Mouse (Mus musculus) layer of hippocampus, adult 8-10 months (tissue): ENCODE measurements around the gene Med13. TPM values are rescaled to one million over a fixed set of nuclear protein-coding genes. Genes with fewer than 3 reads are reported as not detected.
A peak's percentile ranks its signal among the peaks of the same experiment; 100 is the strongest.

Source experiments
- DNase-seq, 2 experiments: peaks; one replicate each; pipeline ENCODE4 v3.0.0; 2022; ENCODE audit warnings: low spot score in 2 of 2
- total RNA-seq, 4 experiments: library from RNA; stranded (reverse); gene quantifications; 2 replicates each; pipeline ENCODE4 v1.2.4; 2022

The Med13 gene
- total RNA-seq, result 10 to 100 TPM; 49.1 to 85.1 (median 57.2) TPM

GRCm38 (mm10) chr11:86356854-86357788 lies at the start of gene Med13:
Gene Med13 (minus strand): TSS chr11:86357602.
- peak in 1 of 2 experiments; percentile 22 for DNase-seq

GRCm38 (mm10) chr11:86404590-86404989 lies 47.2 kb upstream of the Med13 start:
- no peak for DNase-seq

- no peak for DNase-seq
These were observed 46.4 kb upstream of the Med13 start for GRCm38 (mm10) chr11:86403845-86404244.

- DNase-seq, result no peak
These were observed 42.1 kb upstream of the Med13 start for GRCm38 (mm10) chr11:86399241-86400107.

- no peak for DNase-seq
These were observed 39.7 kb upstream of the Med13 start for GRCm38 (mm10) chr11:86396950-86397594.

GRCm38 (mm10) chr11:86396518-86396917 lies 39.1 kb upstream of the Med13 start:
- DNase-seq, result no peak

- no peak for DNase-seq
These were observed 38.2 kb upstream of the Med13 start for GRCm38 (mm10) chr11:86395513-86396125.

- DNase-seq, result no peak
These were observed 37.7 kb upstream of the Med13 start for GRCm38 (mm10) chr11:86395100-86395499.

GRCm38 (mm10) chr11:86391687-86392086 lies 34.3 kb upstream of the Med13 start:
- no peak for DNase-seq

GRCm38 (mm10) chr11:86390308-86390707 lies 32.9 kb upstream of the Med13 start:
- DNase-seq, result no peak

GRCm38 (mm10) chr11:86389506-86389905 lies 32.1 kb upstream of the Med13 start:
- no peak for DNase-seq

GRCm38 (mm10) chr11:86388821-86389480 lies 31.5 kb upstream of the Med13 start:
- DNase-seq, result no peak

- no peak for DNase-seq
These were observed 29.9 kb upstream of the Med13 start for GRCm38 (mm10) chr11:86387121-86387893.

- peak in 1 of 2 experiments; percentile 24 for DNase-seq
These were observed 29.2 kb upstream of the Med13 start for GRCm38 (mm10) chr11:86386576-86386975.

- no peak for DNase-seq
These were observed 28.4 kb upstream of the Med13 start for GRCm38 (mm10) chr11:86385710-86386282.

GRCm38 (mm10) chr11:86384141-86384540 lies 26.7 kb upstream of the Med13 start:
- no peak for DNase-seq

GRCm38 (mm10) chr11:86382520-86383157 lies 25.2 kb upstream of the Med13 start:
- DNase-seq, result no peak

- no peak for DNase-seq
These were observed 24.2 kb upstream of the Med13 start for GRCm38 (mm10) chr11:86381478-86382091.
